Mouse (Mus musculus) midbrain, embryonic 16.5 days (tissue): Measurements from ENCODE around the gene B3gnt2. TPM values are rescaled to one million over a fixed set of nuclear protein-coding genes. Genes with fewer than 3 reads are reported as not detected.

Experiments
- ATAC-seq: fragments of 200-750 bp; cut with Nextera tagmentation; 2 replicates; pipeline ENCODE4 v1.8.0; 2017; ENCODE audit warnings: moderate TSS enrichment
- H3K27ac ChIP-seq: fragments of 300-500 bp; sonication (generic); 2 replicates; pipeline ENCODE4 v1.5.1; 2014; ENCODE audit warnings: mild to moderate bottlenecking, low read length, mixed read lengths
- H3K27me3 ChIP-seq: fragments of 300-500 bp; sonication (generic); 2 replicates; pipeline ENCODE4 v1.6.1; 2014; ENCODE audit warnings: low read depth, low read length, mixed read lengths; ENCODE audit not compliant: control insufficient read depth, insufficient read depth
- H3K36me3 ChIP-seq: fragments of 300-500 bp; sonication (generic); 2 replicates; pipeline ENCODE4 v1.6.1; 2014; ENCODE audit warnings: mild to moderate bottlenecking, low read length, moderate library complexity, mixed read lengths; ENCODE audit not compliant: control insufficient read depth, insufficient read depth
- H3K4me1 ChIP-seq: fragments of 300-500 bp; sonication (generic); 2 replicates; pipeline ENCODE4 v1.6.1; 2014; ENCODE audit warnings: mild to moderate bottlenecking, low read length, mixed read lengths; ENCODE audit not compliant: control insufficient read depth, insufficient read depth
- H3K4me2 ChIP-seq: fragments of 300-500 bp; sonication (generic); 2 replicates; pipeline ENCODE4 v1.6.1; 2014; ENCODE audit warnings: mild to moderate bottlenecking, low read length, mixed read lengths
- H3K4me3 ChIP-seq: fragments of 300-500 bp; sonication (generic); 2 replicates; pipeline ENCODE4 v1.5.1; 2014; ENCODE audit warnings: low read depth, mild to moderate bottlenecking, low read length, moderate library complexity, mixed read lengths
- H3K9ac ChIP-seq: fragments of 300-500 bp; sonication (generic); 2 replicates; pipeline ENCODE4 v1.6.1; 2014; ENCODE audit warnings: low read depth, low read length, mixed read lengths
- H3K9me3 ChIP-seq: fragments of 300-500 bp; sonication (generic); replicated peaks from 2 replicates; pipeline ENCODE4 v1.6.1; 2014; ENCODE audit warnings: mild to moderate bottlenecking, low read length, mixed read lengths; ENCODE audit not compliant: control insufficient read depth, poor library complexity, severe bottlenecking
- WGBS: fragments of 180-500 bp; shearing (Covaris S2); extraction: QIAGEN DNeasy Blood & Tissue Kit; methylation state at CpG from one replicate; pipeline ENCODE4 v1.1.7; 2014; 5-methylcytosine and 5-hydroxymethylcytosine counted together
- polyA plus RNA-seq: library from polyadenylated mRNA; unstranded; fragments of >200 nt; fragmentation: Nextera tagmentation; extraction: Ambion mirVana; gene quantifications from 2 replicates; pipeline ENCODE4 v1.2.1, GENCODE M21; 2015

Gene B3gnt2
- polyA plus RNA-seq, 1 experiment from 2014 or later = 3.5 TPM

DNA sequence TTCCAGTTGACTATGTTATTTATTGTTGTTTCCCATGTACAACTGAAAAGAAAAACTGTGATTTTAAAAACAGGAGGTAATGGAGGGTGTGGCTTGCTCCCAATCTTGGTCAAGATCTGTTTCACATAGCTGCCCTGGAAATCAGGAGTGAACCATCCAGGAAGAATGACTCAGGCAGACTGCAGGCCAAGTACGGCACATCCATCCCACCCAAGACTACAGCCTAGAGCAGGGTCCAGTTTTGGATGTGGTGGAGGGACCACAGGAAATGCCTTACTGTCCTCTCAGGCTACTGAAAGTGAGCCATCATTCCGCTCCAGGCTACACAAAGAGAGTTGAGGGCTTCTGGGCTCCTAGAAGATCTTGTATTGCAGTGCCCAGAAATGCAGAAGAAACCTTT is 80.0 kb downstream of the B3gnt2 start:
- Histone ChIP-seq H3K4me1 (no peaks in the 10 kb centered on the region), H3K4me2 (no peak overlapping the region), H3K27me3 (no peaks in the 10 kb centered on the region), H3K4me3 (no peak overlapping the region), H3K36me3 (no peaks in the 10 kb centered on the region), H3K9ac (no peak overlapping the region), H3K9me3 (no peaks in the 10 kb centered on the region), H3K27ac (no peak overlapping the region)
- ATAC-seq = no peak
- WGBS = 81% methylated on average over 2 of the region's 2 CpGs

DNA sequence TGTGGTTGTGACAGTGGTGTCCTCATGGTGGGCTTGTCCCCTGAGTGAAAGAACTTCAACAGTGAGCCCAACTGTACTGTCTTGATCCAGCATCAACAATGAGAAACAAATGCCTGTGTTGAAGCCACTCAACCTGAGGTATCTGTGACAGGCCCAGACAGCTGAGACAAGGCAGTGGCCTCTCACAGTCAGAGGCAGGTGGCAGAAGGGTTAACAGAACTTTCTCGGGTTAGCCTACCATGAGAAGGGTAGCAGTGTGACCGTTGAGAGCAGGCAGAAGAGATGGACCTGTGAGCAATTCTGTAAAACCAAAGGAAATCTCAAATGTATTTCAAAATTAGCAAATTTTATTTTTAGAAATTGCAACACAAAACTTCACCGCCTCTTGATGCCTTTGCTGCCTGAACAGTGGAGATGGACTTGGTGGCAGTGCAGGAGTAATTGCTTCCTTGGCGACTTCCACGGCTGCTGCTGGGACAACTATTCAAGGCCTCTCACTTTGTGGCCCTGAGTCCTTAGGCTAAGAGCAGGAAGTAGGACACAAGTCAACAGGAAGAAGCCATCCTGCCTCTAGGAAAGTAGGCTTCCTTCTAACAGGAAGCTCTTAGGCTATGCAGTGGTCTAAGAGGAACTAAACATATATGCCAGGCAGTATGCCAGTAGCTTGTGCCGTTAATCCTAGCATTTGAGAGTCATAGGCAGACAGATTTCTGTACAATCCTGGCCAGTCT is 80.8 kb downstream of the B3gnt2 start:
- Histone ChIP-seq H3K9ac (no peak overlapping the region), H3K9me3 (no peaks in the 10 kb centered on the region), H3K27me3 (no peaks in the 10 kb centered on the region), H3K4me3 (no peak overlapping the region), H3K36me3 (no peaks in the 10 kb centered on the region), H3K4me1 (no peaks in the 10 kb centered on the region), H3K4me2 (no peak overlapping the region), H3K27ac (no peak overlapping the region)
- 77% methylated on average over 6 of the region's 6 CpGs for WGBS
- no peak for ATAC-seq

DNA sequence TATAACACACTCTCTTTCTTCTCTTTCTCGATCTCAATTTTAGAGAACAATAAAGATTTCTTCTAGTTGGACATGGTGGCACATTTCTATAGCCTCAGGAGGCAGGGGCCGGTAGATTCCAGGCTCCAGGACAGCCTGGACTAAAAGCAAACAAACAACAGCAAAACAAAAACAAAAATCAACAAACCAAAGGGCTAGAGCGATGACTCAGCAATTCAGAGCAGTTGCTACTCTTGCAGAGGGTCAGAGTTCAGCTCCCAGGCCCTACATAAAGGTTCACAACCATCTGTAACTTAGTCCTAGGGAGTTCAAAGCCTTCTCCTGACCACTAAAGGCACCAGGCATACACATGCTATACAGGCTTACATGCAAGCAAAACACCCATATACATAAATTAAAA is 82.2 kb downstream of the B3gnt2 start:
- no peak overlapping the region for H3K9ac ChIP-seq
- no peaks in the 10 kb centered on the region for H3K9me3 ChIP-seq
- H3K4me3 ChIP-seq = no peak overlapping the region
- H3K36me3 ChIP-seq = no peaks in the 10 kb centered on the region
- WGBS = 85% methylated on average over 3 of the region's 3 CpGs
- no peak for ATAC-seq
- H3K4me1 ChIP-seq = no peaks in the 10 kb centered on the region
- H3K27ac ChIP-seq = no peak overlapping the region
- no peak overlapping the region for H3K4me2 ChIP-seq
- no peaks in the 10 kb centered on the region for H3K27me3 ChIP-seq

DNA sequence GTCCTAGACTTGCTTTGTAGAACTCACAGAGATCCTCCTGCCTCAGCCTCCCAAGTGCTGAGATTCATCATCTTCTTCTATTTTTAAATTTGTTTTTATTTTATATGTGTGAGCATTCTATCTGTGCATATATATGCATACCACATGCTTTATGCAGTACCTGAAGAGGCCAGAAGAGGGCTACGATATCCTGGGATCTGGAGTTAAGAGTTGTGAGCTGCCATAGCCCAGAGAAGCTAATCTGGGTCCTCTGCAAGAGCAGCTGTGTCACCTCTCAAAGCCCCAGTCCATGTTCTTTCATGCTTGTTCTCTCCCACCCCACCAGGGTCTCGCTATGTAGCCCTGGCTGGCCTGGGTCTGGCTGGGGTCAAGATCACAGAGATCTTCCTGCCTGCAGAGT is 83.2 kb downstream of the B3gnt2 start:
- Histone ChIP-seq H3K9me3 (no peaks in the 10 kb centered on the region), H3K4me1 (no peaks in the 10 kb centered on the region), H3K27me3 (no peaks in the 10 kb centered on the region), H3K4me2 (no peak overlapping the region), H3K27ac (no peak overlapping the region), H3K9ac (no peak overlapping the region), H3K36me3 (no peaks in the 10 kb centered on the region), H3K4me3 (no peak overlapping the region)
- 96% methylated on average over 2 of the region's 2 CpGs for WGBS
- no peak for ATAC-seq

DNA sequence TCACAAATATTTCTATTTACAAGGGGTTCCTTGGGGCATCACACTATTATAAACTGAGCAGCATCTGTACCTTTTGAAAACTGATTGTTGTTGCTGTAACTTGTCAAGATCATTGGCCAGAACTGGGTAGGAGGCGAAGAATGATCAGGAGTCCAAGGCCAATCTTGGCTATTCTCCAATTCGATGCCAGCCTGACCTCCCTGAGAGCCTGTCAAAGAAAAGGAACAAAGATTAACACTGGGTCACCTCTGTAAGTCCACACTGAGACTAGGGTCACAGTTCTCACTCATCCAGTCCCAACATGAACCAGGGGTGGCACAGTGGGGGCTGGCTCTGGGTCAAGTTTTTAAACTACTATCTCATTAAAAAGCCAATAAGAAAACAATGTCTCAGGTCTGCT is 85.9 kb downstream of the B3gnt2 start:
- Histone ChIP-seq H3K9me3 (no peaks in the 10 kb centered on the region), H3K27ac (no peak overlapping the region), H3K27me3 (no peaks in the 10 kb centered on the region), H3K4me2 (no peak overlapping the region), H3K9ac (no peak overlapping the region), H3K36me3 (no peaks in the 10 kb centered on the region), H3K4me3 (no peak overlapping the region), H3K4me1 (no peaks in the 10 kb centered on the region)
- 71% methylated on average over 2 of the region's 2 CpGs for WGBS
- ATAC-seq = no peak

DNA sequence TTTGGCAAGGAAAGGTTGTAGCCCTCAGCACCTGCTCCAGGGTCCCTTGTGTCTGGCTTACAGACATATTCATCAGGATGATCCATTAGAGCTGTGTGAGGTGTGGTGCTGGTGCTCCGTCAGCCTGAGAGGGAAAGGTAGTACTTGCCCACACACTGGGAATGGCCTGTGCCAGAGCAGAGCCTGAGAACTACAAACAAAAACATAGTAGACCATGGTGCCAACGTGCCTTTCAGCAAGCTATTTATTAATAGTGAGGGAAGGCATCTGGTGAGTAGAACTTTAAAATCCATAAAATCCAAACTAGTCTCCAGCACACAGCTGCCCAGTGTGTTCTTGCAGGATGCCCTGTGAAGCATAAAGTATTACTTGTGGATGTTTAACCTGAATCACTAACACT is 94.5 kb downstream of the B3gnt2 start:
- Histone ChIP-seq H3K4me2 (no peak overlapping the region), H3K27ac (no peak overlapping the region), H3K4me3 (no peak overlapping the region), H3K27me3 (no peaks in the 10 kb centered on the region), H3K36me3 (no peaks in the 10 kb centered on the region), H3K9ac (no peak overlapping the region), H3K9me3 (no peaks in the 10 kb centered on the region), H3K4me1 (no peaks in the 10 kb centered on the region)
- WGBS = 73% methylated on average over 2 of the region's 2 CpGs
- ATAC-seq = no peak

DNA sequence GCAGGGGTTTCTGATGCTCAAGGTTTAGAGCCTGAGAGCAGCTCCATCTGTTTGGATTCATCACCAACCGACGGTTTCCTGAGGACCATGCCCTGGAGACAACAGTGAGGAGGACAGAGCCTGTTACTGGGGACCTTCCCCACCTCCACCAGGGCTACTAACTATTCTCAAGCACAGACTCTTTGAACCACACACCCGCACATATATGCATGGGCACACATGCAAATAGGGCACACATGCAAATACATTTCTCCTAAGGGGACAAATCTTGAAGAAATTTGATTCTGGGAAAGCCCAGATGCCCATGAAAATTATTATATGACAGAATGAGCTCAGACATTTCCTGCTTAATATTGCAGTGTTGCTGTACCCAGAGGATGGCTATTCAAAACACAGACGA is 95.3 kb downstream of the B3gnt2 start:
- WGBS = 90% methylated on average over 4 of the region's 4 CpGs
- no peaks in the 10 kb centered on the region for H3K36me3 ChIP-seq
- H3K4me3 ChIP-seq = no peak overlapping the region
- no peak overlapping the region for H3K9ac ChIP-seq
- H3K9me3 ChIP-seq = no peaks in the 10 kb centered on the region
- H3K27ac ChIP-seq = no peak overlapping the region
- H3K27me3 ChIP-seq = no peaks in the 10 kb centered on the region
- ATAC-seq = no peak
- H3K4me1 ChIP-seq = no peaks in the 10 kb centered on the region
- no peak overlapping the region for H3K4me2 ChIP-seq

DNA sequence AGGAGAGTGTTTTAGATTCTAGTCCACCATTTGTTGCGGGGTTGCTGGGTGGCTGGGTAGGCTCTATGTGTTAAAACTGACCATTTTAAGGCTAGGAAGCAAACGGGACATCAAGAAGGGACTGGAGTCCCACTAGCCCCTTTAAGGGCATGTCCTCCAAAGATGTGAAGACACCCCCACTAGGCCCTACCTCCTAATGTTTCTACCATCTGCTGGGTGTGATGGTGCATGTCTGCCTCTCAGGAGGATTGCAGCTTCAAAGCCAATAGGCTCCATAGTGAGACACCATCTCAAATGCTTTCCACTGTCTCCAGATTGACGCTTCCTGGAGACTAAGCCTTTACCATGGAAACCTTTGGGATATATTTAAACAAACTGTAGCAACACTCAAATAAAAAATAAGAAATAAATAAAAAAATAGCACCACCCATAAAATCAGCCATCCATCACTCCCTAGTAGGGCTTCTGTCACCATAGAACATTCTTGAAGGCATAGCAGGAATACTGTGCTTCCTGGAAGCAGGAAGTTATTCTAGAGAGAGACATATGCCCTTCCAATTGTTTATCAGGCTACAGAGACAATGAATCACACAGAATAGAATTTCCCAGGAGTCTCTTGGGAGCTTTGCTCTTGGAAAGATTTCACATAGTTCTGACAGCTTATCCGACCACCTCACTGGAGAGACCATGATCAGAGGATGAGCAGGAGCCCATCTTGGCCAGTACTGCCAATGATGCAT is 97.0 kb downstream of the B3gnt2 start:
- Histone ChIP-seq H3K9ac (no peak overlapping the region), H3K4me2 (no peak overlapping the region), H3K27ac (no peak overlapping the region), H3K36me3 (no peaks in the 10 kb centered on the region), H3K27me3 (no peaks in the 10 kb centered on the region), H3K4me1 (no peaks in the 10 kb centered on the region), H3K9me3 (no peaks in the 10 kb centered on the region), H3K4me3 (no peak overlapping the region)
- ATAC-seq = no peak
- WGBS = 71% methylated on average over 4 of the region's 4 CpGs

DNA sequence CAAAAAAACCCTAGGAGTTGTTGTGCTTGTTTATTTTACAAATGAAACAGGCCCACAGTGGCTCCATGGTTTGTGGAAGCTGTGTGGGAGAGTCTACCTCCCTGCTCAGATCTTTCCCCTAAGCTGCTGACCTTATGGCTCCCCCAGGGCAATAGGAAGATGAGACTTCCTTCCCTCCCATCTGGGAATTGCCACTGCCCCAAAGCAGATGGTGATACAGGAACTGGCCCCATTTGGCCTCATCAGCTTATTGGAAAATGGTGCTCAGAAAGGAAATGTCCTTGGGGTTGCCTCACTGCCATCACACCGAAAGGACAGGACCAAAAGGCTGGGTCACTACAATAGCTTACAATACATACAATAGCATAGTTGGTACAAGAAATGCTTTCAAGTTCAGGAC is 97.7 kb downstream of the B3gnt2 start:
- no peak overlapping the region for H3K27ac ChIP-seq
- H3K9me3 ChIP-seq = no peaks in the 10 kb centered on the region
- no peaks in the 10 kb centered on the region for H3K27me3 ChIP-seq
- H3K4me3 ChIP-seq = no peak overlapping the region
- no peaks in the 10 kb centered on the region for H3K36me3 ChIP-seq
- H3K9ac ChIP-seq = no peak overlapping the region
- WGBS = 69% methylated on average over 1 of the region's 1 CpGs
- no peak overlapping the region for H3K4me2 ChIP-seq
- no peak for ATAC-seq
- no peaks in the 10 kb centered on the region for H3K4me1 ChIP-seq
